Mouse (Mus musculus) layer of hippocampus, postnatal 36 days (tissue): Measurements from ENCODE around the gene Shmt2. TPM values are rescaled to one million over a fixed set of nuclear protein-coding genes. Genes with fewer than 3 reads are reported as not detected.

Experiments
- DNase-seq, 2 experiments: peaks; one replicate each; pipeline ENCODE4 v3.0.0; 2022
- total RNA-seq, 2 experiments: library from RNA; stranded (reverse); gene quantifications; 2 replicates each; pipeline ENCODE4 v1.2.3; 2021

Shmt2 gene
- 10 to 100 TPM; 27.4 to 29.9 TPM for total RNA-seq

DNA sequence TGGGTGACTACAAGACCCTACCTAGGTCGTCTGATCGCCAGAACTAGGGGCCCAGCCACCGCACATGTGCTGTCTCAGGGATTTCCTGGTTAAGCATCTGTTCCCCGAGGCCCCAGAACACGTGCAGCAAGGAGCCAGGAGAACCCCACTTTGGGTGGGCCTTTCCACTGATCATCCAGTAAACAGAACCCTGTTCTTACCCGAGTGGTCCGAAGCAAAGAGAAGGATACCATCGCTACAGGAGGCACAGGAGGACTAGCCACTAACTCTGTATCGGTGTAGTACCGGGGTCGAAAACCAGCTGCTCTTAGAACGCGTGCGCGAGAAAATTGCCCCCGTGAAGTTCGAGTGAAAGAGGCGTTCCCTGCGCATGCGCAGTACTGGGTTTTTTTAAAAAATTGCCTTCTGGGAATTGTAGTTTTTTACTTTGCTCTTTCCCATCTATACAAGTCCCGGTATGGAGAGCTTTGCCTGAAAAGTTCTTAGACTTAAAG lies at the start of gene Shmt2:
Shmt2 (minus strand) TSS at position 357 of the 494 bp plus-strand sequence.
- peak; percentile 80 to 81 for DNase-seq

DNA sequence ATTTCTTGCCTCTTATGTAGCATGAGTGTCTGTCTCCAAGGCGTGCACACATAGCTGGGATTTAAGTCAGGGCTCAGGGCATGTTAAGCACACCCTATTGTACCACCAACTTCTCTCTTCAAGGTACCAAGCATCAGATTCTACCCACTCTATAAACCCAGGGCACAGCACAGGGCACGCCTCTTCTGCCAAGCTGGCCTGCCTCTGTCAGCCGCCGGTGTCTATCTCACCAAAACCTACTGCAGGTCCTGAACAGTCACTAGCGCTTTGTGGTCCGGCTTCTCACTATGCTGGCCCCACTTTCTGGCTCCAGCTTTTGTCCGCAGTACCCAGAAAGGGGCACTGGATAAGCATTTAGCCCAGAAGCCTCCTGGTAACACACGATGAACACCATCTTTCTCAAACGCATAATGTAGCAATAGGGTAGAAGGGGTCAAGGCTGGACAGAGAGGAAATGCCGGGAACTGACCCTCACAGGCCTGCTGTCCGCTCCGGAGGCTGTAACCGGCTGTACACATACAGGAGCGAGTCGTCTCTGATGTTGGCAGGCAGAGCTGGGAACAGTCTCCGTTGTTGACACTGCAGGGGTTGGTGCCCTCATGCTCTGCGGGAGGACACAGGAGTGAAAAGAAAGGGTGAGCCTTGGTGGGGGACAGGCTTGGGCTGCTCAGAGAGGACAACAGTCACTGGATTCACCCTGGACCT lies 48.8 kb upstream of the Shmt2 start:
- DNase-seq: no peak

DNA sequence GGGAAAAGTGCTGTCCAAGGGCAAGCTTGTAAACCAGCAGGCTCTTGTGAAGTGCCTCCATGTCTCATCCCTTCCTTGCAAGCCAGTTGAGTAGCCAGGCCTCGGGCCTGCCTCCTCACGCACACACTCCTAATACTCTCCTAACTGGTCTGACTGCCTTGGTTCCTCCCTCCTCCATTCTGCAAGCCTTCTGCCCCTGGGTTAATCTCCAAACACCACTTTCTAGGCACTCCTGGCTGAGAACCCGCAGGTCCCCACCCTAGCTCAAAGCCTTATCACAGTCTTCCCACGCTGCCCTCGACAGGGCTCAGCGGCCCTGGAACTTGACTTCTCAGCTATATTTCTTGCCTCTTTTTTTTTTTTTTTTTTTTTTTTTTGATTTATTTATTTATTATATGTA lies 48.1 kb upstream of the Shmt2 start:
- no peak for DNase-seq

DNA sequence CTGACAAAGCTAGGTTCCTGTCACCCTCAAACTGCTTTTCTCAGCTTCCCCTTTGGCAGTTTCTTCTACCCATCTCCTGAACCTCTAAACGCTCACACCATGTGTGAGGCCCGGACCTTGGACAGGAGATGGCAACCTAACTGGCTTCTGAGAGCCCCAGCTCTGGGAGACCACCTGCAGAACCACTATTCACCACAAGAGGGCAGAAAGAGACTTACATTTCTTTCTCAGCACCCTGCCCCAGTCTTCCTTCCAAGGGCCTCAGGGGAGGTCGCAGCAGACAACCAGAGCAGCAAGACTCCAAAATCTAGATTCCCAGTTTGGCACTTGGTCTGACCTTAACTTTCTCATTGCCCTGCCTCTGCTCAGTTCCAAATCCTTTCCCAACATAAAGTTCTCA lies 47.2 kb upstream of the Shmt2 start:
- DNase-seq: peak; percentile 32 to 49

DNA sequence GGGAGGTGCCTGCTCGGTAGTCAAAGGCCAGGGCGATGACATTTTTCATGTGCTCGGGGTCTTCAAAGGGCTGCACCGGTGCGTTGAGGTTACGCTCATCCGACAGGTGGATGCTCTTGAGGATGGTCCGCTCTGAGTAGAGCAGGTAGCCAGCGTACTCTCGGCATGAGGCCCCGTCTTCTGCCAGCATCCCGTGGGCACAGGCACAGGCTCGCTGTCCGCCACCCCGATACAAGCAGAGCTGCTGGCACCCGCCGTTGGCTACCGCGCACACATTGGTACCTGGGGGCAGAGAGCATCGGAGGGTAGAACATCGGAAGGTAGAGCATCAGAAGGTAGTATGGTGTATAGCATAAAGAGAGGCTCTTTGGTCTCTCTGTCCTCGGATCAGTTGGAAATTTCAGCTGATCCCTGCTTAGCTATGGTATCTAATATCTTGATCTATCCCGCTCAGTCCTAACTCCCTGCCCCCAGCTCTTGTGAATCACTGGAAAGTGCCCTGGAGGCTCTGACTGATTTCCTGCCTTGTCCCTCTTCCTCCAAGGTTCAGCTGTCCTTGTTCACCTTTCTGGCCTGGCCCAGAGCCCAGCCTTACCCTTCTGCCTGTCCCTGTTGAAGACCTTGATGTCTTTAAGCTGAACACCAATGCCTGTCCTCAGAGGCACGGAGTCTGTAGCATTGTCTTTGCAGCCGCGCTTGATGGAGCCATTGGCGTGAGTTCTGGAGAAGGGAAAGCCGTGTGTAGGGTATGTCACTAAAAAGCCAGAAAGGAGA lies 44.5 kb upstream of the Shmt2 start:
- no peak for DNase-seq

- DNase-seq: no peak
These were observed 42.1 kb upstream of the Shmt2 start for GRCm38 (mm10) chr10:127564301-127564700.

GRCm38 (mm10) chr10:127563840-127564239 lies 41.6 kb upstream of the Shmt2 start:
- DNase-seq: no peak

- DNase-seq: no peak
These were observed 38.9 kb upstream of the Shmt2 start for GRCm38 (mm10) chr10:127561145-127561544.

DNA sequence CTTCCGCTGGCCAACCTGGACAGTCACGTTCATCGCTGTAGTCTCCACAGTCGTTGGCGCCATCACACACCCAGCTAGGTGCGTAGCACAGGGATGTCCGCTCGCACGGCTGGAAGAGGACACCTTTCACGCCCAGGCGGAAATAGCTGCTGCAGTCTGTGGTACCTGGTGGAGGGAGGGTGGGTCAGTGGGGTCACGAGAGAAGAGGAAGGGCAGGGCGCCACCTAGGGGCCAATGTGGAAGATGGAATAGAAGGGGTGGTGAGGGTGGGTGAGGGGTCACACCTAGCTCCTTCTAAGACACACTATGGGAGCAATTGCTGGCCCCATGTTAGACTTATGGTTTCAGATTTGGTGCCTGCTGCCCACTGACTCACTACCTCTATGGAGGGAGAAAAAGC lies 35.2 kb upstream of the Shmt2 start:
- no peak for DNase-seq

- no peak for DNase-seq
These were observed 33.5 kb upstream of the Shmt2 start for GRCm38 (mm10) chr10:127555703-127556102.

GRCm38 (mm10) chr10:127549892-127550291 lies 27.6 kb upstream of the Shmt2 start:
- no peak for DNase-seq

- DNase-seq: no peak
These were observed 26.0 kb upstream of the Shmt2 start for GRCm38 (mm10) chr10:127548236-127548635.

DNA sequence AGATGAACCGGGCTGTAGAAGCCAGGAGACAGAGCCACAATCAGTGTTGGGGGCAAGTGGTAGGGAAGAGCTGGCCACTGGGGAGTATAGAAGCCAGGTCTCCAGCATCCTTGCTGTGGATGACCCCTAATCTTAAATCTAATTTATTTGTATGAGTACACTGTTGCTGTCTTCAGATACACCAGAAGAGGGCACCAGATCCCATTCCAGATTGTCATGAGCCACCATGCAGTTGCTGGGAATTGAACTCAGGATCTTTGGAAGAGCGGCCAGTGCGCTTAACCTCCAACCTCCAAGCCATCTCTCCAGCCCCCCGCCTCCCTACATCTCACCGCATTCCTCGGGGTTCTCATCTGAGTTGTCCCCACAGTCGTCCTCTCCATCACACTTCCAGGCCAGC lies 24.3 kb upstream of the Shmt2 start:
- no peak for DNase-seq

DNA sequence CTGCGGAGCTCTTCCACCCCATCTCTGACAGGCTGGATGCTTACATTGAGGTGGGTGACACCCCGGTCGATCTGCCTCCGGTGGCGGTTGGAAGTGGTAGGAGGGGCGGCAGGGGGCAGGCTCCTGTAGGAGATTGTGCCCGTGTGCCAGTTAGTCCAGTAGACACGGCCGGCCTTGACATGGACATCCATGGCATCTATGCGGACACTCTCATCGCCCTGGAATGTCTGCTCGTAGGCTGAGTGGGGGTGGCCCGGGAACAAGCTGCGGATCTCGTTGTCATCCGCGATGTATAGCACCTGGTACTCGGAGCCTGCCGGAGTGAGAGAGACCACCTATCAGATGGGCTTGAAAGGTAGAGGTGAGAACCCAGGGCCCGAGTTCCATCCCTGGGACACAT lies 22.1 kb upstream of the Shmt2 start:
- DNase-seq: no peak

GRCm38 (mm10) chr10:127543916-127544315 lies 21.7 kb upstream of the Shmt2 start:
- DNase-seq: no peak

DNA sequence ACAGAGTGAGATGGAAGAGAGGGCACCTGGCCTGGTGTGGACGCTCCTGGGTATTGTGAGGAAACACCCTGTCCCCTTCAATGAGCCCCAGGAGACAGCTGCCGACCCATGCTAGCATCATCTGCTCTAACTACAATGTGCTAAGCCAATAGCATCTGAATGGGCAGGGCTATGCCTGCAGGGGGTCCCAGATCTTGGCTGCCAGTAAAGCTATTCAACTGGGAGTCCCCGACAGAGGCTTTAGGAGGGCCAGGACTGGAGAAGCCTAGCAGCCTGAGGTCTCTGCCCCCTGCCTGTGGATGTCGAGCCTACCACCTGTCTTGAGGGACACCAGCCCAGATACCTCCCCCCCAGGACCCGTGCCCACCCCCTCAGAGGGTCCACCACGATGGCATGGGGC lies 20.5 kb upstream of the Shmt2 start:
- no peak for DNase-seq

DNA sequence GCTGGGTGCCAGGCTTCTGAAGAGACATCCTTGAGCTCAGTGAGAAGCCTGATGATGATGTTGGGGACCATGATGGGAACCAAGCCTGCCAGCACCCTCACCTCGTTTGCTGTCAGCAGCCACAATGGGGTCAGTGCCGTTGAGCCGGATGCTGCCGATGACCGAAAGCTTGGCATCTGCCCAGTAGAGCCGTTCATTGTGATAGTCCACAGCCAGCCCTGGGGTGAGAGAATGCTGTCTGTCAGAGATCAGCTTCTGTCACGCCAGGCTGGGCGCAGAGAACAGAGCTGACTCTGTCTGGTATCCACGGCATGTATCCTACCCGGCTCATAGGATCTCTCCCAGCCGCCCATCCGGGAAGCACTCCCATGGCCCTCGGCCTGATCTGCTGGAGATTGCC lies 19.8 kb upstream of the Shmt2 start:
- peak in 1 of 2 experiments; percentile 57 for DNase-seq

DNA sequence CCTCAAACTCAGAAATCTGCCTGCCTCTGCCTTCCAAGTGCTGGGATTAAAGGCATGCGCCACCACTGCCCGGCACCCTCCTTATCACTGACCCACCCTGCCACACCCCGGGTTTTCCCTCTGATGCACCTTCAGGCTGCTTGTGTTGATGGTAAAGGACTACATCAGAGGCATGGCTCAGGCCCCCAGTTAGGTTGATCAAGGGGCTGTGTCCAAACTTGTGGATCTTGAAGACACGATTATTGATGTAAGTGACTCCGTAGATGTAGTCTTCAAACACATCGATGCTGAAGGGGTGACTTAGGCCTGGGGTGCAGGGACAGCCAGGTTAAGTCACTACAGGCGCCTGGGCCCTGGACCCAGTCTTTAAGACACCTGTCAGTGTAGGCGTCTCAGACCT lies 19.3 kb upstream of the Shmt2 start:
- no peak for DNase-seq

DNA sequence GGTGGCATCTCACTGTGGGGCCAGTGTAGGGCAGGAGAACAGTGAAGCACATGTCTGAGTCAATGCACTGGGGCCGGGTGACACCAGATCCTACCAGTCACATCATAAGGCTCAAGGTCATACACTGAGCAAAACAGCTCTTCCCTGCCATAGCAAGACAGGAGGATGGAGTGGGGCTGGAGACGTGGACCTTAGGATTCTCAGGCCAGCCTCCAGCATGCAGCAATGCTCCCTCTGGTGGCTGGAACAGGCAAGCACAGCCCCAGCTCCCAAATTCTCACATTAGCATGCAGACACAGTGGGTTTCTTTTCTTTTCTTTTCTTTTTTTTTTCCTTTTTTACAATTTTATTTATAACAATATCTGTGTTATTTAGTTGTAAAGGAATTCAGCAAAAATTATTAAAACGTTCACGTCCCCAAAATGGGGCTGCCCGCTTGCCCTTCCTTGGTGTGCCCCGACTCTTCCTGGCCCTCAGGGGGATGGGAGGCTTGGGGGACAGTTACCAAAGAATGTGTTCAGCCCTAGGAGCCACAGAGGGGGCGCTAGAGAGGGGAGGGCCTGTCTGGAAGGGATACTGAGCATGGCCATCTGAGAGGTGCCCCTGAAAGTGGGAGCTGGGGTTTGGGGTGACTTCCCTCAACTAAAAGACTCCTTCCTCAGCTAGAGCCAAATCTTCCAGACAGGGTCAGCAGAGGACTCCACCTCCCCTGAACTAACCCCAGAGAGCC lies 15.8 kb upstream of the Shmt2 start:
- peak; percentile 76 to 81 for DNase-seq

DNA sequence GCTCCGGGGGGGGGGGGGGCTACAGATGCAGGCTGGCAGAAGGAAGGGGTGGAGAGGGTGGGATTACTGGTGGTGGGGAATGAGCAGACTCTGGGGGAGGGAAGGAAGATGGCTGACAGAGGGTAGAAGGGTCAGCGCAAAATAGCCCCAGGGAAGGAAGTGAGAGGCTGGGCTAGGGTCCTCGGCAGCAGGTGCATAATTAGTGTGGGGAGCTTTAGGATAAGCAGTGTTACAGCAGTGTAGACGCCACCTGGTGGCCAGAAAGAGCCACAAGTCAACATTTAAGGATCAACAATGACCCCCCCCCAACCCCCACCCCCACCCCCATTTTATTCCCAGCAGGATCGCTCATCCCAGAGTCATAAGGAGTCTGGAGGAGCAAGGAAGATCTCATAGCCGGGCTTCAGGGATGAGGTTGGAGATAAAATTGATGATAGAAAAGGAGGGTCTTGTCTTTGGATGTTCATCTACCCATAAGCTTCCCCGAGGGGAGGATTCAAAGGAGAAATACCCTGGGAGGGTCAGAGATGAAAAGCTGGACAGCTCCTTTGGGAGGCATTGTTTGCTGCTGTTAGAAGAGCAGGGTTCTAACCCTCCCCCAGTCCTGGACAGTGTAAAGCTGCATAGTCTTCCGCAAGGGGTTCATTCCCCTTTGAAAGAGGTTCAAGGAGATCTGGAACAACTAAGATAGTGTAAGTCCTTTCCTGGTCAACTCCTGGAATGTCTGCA lies 14.5 kb upstream of the Shmt2 start:
- DNase-seq: no peak

DNA sequence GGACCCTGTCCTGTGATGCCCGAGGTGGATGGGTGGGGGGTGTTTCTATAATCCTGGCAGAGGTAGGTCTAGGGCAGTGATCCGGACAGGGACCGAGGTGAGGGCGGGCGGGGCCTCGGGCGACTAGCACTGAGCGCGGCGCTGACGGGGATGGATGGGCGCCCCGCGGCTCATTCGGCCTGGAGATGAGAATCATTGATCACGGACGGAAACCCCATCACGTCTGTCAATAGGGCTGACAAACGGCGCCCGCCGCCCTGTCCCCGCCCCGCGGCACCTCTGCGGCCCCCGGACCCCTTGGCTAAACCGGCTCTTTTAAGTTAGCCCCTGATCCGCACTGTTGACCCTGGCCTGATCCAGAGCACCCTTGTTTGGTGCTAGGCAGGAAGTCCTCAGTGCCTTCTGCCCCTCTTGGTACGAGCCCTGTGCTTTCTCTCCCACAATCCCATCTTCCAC lies 12.7 kb upstream of the Shmt2 start:
- DNase-seq: no peak
